Mouse (Mus musculus): Measurements from ENCODE around the gene Carmil2. TPM values are rescaled to one million over a fixed set of nuclear protein-coding genes. Genes with fewer than 3 reads are reported as not detected.
A peak's percentile ranks its signal among the peaks of the same experiment; 100 is the strongest.

Gene Carmil2
- polyA plus RNA-seq, 1 experiment from 2014 or later, result 0.26 TPM

DNA sequence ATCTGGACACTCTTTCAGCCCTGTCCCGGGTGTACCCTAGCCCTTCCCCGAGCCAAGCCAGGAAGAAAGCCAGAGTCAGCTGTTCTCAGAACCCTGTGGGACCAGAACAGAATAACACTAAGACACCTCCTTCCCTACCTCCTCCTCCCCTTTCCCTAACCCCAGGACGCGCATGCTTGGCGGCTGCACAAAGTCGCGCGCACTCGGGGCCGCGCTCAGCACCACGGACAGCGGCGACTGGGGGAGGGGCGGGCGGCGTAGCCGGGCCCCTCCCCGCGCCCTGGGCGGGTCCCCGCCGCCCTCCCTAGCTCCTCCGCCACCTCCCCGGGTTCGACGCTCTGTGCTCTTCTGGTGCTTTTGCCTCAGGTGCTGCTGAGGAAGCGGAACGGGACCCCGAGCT, 7.6 kb downstream of the Carmil2 start:
- 2% methylated on average over 20 of the region's 30 CpGs for WGBS
- Histone ChIP-seq H3K9me3 (ENCODE audit: low read length) (no peaks in the 10 kb centered on the region), H3K4me3 (ENCODE audit: low read depth, low read length) (peak overlapping the region; percentile 38), H3K4me2 (replicated peaks; ENCODE audit: low read depth, low read length) (peak overlapping the region; percentile 85), H3K27me3 (replicated peaks; ENCODE audit: insufficient read depth, low read length) (no peaks in the 10 kb centered on the region), H3K27ac (ENCODE audit: low read length) (no peak overlapping the region), H3K9ac (replicated peaks; ENCODE audit: low read depth) (no peak overlapping the region), H3K4me1 (ENCODE audit: insufficient read depth, low read depth, low read length) (peaks cover 6% of the 10 kb centered on the region; the same call in 1 of the 2 replicates), H3K36me3 (ENCODE audit: insufficient read depth, low read length) (peaks cover 6% of the 10 kb centered on the region; the same call in 1 of the 2 replicates)
- TF ChIP-seq CTCF (IDR thresholded peaks at IDR 0.05) (no peak), EP300 (IDR thresholded peaks at IDR 0.05) (no peak)
- peak; percentile 59 for DNase-seq (ENCODE audit: low spot score)
- peak; percentile 75 for ATAC-seq

DNA sequence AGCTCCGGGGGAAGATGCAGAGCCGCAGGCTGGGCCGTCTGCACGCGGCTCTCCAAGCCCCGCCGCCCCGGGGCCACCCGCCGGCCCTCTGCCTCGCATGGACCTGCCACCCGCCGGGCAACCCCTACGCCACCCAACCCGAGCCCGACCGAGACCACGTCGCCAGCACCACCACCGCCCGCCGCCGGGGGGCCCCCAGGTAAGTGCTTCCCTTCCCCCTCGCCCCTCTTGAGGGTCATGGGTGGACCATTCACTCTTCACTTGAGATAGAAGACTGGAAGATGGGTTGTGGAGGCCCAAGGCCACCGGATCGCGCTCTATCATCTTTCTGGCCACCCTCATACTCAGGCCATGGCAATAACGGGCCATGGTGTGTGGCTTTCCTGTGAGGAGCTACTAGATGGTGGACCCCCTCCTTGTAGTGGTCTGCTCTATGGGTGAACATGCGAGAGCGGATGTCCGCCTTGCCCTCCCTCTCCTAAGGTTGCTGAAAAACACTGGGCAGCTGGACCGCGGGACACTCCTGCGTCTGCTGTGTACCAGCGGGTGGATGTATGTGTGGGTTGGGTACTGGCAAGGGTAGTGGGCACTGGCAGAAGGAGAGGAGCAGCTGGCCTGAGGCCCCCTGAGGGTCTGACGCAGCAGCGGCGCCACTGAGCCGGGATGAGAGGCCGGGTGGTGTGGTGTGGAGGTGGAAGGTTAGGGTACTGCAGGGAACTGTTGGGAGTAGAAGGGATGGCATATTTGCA, 8.2 kb downstream of the Carmil2 start:
- 14% methylated on average over 38 of the region's 40 CpGs for WGBS
- Histone ChIP-seq H3K27me3 (replicated peaks; ENCODE audit: insufficient read depth, low read length) (no peaks in the 10 kb centered on the region), H3K9ac (replicated peaks; ENCODE audit: low read depth) (no peak overlapping the region), H3K4me1 (ENCODE audit: insufficient read depth, low read depth, low read length) (peaks cover 6% of the 10 kb centered on the region; the same call in 1 of the 2 replicates), H3K36me3 (ENCODE audit: insufficient read depth, low read length) (peaks cover 6% of the 10 kb centered on the region; the same call in 1 of the 2 replicates), H3K27ac (ENCODE audit: low read length) (no peak overlapping the region), H3K4me3 (ENCODE audit: low read depth, low read length) (peak overlapping the region; percentile 38), H3K9me3 (ENCODE audit: low read length) (no peaks in the 10 kb centered on the region), H3K4me2 (replicated peaks; ENCODE audit: low read depth, low read length) (peak overlapping the region; percentile 85)
- ATAC-seq (peak; percentile 34), DNase-seq (ENCODE audit: low spot score) (no peak)
- TF ChIP-seq EP300 (IDR thresholded peaks at IDR 0.05) (no peak), CTCF (IDR thresholded peaks at IDR 0.05) (peak; percentile 13)

- WGBS, result 69% methylated on average over 30 of the region's 30 CpGs
- TF ChIP-seq EP300 (IDR thresholded peaks at IDR 0.05) (no peak), CTCF (IDR thresholded peaks at IDR 0.05) (no peak)
- no peak for ATAC-seq
- Histone ChIP-seq H3K4me3 (ENCODE audit: low read depth, low read length) (no peak overlapping the region), H3K4me2 (replicated peaks; ENCODE audit: low read depth, low read length) (no peak overlapping the region), H3K9ac (replicated peaks; ENCODE audit: low read depth) (no peak overlapping the region), H3K36me3 (ENCODE audit: insufficient read depth, low read length) (peaks cover 6% of the 10 kb centered on the region; the same call in 1 of the 2 replicates), H3K27me3 (replicated peaks; ENCODE audit: insufficient read depth, low read length) (no peaks in the 10 kb centered on the region), H3K9me3 (ENCODE audit: low read length) (no peaks in the 10 kb centered on the region), H3K4me1 (ENCODE audit: insufficient read depth, low read depth, low read length) (peaks cover 9% of the 10 kb centered on the region; the same call in 1 of the 2 replicates), H3K27ac (ENCODE audit: low read length) (no peak overlapping the region)
- no peak for DNase-seq (ENCODE audit: low spot score)
Measured at GRCm38 (mm10) chr8:105695080-105695780, 9.2 kb downstream of the Carmil2 start.

DNA sequence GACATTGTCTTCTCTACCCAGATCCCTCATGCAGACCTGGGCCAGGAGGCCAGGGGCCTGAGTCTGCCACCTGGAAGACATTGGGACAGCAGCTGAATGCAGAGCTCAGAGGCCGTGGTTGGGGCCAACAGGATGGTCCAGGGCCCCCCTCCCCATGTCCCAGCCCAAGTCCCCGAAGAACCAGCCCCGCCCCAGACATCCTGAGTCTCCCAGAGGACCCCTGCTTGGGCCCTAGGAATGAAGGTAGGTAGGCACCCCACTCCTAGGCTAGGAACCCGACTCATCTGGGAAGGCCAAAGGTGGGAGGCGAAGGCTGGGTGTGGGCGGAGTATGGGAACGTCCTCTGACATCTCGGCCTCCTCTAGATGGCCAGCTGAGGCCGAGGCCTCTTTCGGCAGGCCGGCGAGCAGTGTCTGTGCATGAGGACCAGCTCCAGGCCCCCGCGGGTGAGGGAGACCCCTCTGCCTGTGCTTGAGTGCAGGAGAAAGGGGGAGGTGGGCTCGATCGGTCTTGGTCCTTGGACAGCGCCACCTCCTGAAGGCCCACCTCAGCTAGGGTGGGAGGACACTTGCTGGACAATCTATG, 11.2 kb downstream of the Carmil2 start:
- Histone ChIP-seq H3K9me3 (ENCODE audit: low read length) (no peaks in the 10 kb centered on the region), H3K9ac (replicated peaks; ENCODE audit: low read depth) (no peak overlapping the region), H3K4me2 (replicated peaks; ENCODE audit: low read depth, low read length) (no peak overlapping the region), H3K4me3 (ENCODE audit: low read depth, low read length) (no peak overlapping the region), H3K36me3 (ENCODE audit: insufficient read depth, low read length) (peaks cover 6% of the 10 kb centered on the region; the same call in 1 of the 2 replicates), H3K27me3 (replicated peaks; ENCODE audit: insufficient read depth, low read length) (no peaks in the 10 kb centered on the region), H3K27ac (ENCODE audit: low read length) (no peak overlapping the region), H3K4me1 (ENCODE audit: insufficient read depth, low read depth, low read length) (peaks cover 12% of the 10 kb centered on the region; the same call in 1 of the 2 replicates)
- ATAC-seq (no peak), DNase-seq (ENCODE audit: low spot score) (no peak)
- WGBS, result 88% methylated on average over 17 of the region's 17 CpGs
- no peak for TF ChIP-seq CTCF (IDR thresholded peaks at IDR 0.05)
- TF ChIP-seq EP300 (IDR thresholded peaks at IDR 0.05), result no peak

GRCm38 (mm10) chr8:105698734-105699133, 12.7 kb downstream of the Carmil2 start:
- 91% methylated on average over 5 of the region's 5 CpGs for WGBS
- no peaks in the 10 kb centered on the region for H3K27me3 ChIP-seq (replicated peaks; ENCODE audit: insufficient read depth, low read length)
- DNase-seq (ENCODE audit: low spot score) (no peak), ATAC-seq (no peak)
- peaks cover 12% of the 10 kb centered on the region; the same call in 1 of the 2 replicates for H3K4me1 ChIP-seq (ENCODE audit: insufficient read depth, low read depth, low read length)
- TF ChIP-seq CTCF (IDR thresholded peaks at IDR 0.05) (no peak), EP300 (IDR thresholded peaks at IDR 0.05) (no peak)
- no peak overlapping the region for H3K4me2 ChIP-seq (replicated peaks; ENCODE audit: low read depth, low read length)
- H3K9ac ChIP-seq (replicated peaks; ENCODE audit: low read depth), result no peak overlapping the region
- H3K4me3 ChIP-seq (ENCODE audit: low read depth, low read length), result no peak overlapping the region
- H3K27ac ChIP-seq (ENCODE audit: low read length), result no peak overlapping the region
- no peaks in the 10 kb centered on the region for H3K9me3 ChIP-seq (ENCODE audit: low read length)
- H3K36me3 ChIP-seq (ENCODE audit: insufficient read depth, low read length), result peaks cover 12% of the 10 kb centered on the region; the same call in 1 of the 2 replicates

Data from lung, postnatal 0 days (tissue).